Mouse (Mus musculus): Measurements from ENCODE around the gene Olfr5.

GRCm38 (mm10) chr7:6447771-6448170, 39.0 kb downstream of the Olfr5 start:
- no peak for TF ChIP-seq CTCF (IDR thresholded peaks at IDR 0.05; ENCODE audit: low read depth, low read length)
- no peak for TF ChIP-seq POLR2A (IDR thresholded peaks at IDR 0.05; ENCODE audit: borderline replicate concordance, low read depth, low read length)
